Mouse (Mus musculus) midbrain, embryonic 16.5 days (tissue): Measurements from ENCODE around the gene Tceal8. TPM values are rescaled to one million over a fixed set of nuclear protein-coding genes. Genes with fewer than 3 reads are reported as not detected.
A peak's percentile ranks its signal among the peaks of the same experiment; 100 is the strongest.

ENCODE experiments used
- ATAC-seq: fragments of 200-750 bp; cut with Nextera tagmentation; 2 replicates; pipeline ENCODE4 v1.8.0; 2017; ENCODE audit warnings: moderate TSS enrichment
- H3K27ac ChIP-seq: fragments of 300-500 bp; sonication (generic); 2 replicates; pipeline ENCODE4 v1.5.1; 2014; ENCODE audit warnings: mild to moderate bottlenecking, low read length, mixed read lengths
- H3K27me3 ChIP-seq: fragments of 300-500 bp; sonication (generic); 2 replicates; pipeline ENCODE4 v1.6.1; 2014; ENCODE audit warnings: low read depth, low read length, mixed read lengths; ENCODE audit not compliant: control insufficient read depth, insufficient read depth
- H3K36me3 ChIP-seq: fragments of 300-500 bp; sonication (generic); 2 replicates; pipeline ENCODE4 v1.6.1; 2014; ENCODE audit warnings: mild to moderate bottlenecking, low read length, moderate library complexity, mixed read lengths; ENCODE audit not compliant: control insufficient read depth, insufficient read depth
- H3K4me1 ChIP-seq: fragments of 300-500 bp; sonication (generic); 2 replicates; pipeline ENCODE4 v1.6.1; 2014; ENCODE audit warnings: mild to moderate bottlenecking, low read length, mixed read lengths; ENCODE audit not compliant: control insufficient read depth, insufficient read depth
- H3K4me2 ChIP-seq: fragments of 300-500 bp; sonication (generic); 2 replicates; pipeline ENCODE4 v1.6.1; 2014; ENCODE audit warnings: mild to moderate bottlenecking, low read length, mixed read lengths
- H3K4me3 ChIP-seq: fragments of 300-500 bp; sonication (generic); 2 replicates; pipeline ENCODE4 v1.5.1; 2014; ENCODE audit warnings: low read depth, mild to moderate bottlenecking, low read length, moderate library complexity, mixed read lengths
- H3K9ac ChIP-seq: fragments of 300-500 bp; sonication (generic); 2 replicates; pipeline ENCODE4 v1.6.1; 2014; ENCODE audit warnings: low read depth, low read length, mixed read lengths
- H3K9me3 ChIP-seq: fragments of 300-500 bp; sonication (generic); replicated peaks from 2 replicates; pipeline ENCODE4 v1.6.1; 2014; ENCODE audit warnings: mild to moderate bottlenecking, low read length, mixed read lengths; ENCODE audit not compliant: control insufficient read depth, poor library complexity, severe bottlenecking
- WGBS: fragments of 180-500 bp; shearing (Covaris S2); extraction: QIAGEN DNeasy Blood & Tissue Kit; methylation state at CpG from one replicate; pipeline ENCODE4 v1.1.7; 2014; 5-methylcytosine and 5-hydroxymethylcytosine counted together
- polyA plus RNA-seq: library from polyadenylated mRNA; unstranded; fragments of >200 nt; fragmentation: Nextera tagmentation; extraction: Ambion mirVana; gene quantifications from 2 replicates; pipeline ENCODE4 v1.2.1, GENCODE M21; 2015

Tceal8 gene
- polyA plus RNA-seq, 1 experiment from 2014 or later: 125 TPM

- WGBS: 82% methylated on average over 16 of the region's 16 CpGs
- no peak for ATAC-seq
- Histone ChIP-seq H3K4me1 (no peaks in the 10 kb centered on the region), H3K9me3 (no peaks in the 10 kb centered on the region), H3K36me3 (no peaks in the 10 kb centered on the region), H3K27me3 (no peaks in the 10 kb centered on the region), H3K4me2 (no peak overlapping the region), H3K27ac (no peak overlapping the region), H3K4me3 (no peak overlapping the region), H3K9ac (no peak overlapping the region)
Observed at GRCm38 (mm10) chrX:136195193-136195944, 23.2 kb upstream of the Tceal8 start.

- 86% methylated on average over 1 of the region's 1 CpGs for whole genome bisulfite sequencing
- H3K4me2 ChIP-seq: no peak overlapping the region
- ATAC-seq: no peak
Observed at GRCm38 (mm10) chrX:136183107-136183506, 11.0 kb upstream of the Tceal8 start.

DNA sequence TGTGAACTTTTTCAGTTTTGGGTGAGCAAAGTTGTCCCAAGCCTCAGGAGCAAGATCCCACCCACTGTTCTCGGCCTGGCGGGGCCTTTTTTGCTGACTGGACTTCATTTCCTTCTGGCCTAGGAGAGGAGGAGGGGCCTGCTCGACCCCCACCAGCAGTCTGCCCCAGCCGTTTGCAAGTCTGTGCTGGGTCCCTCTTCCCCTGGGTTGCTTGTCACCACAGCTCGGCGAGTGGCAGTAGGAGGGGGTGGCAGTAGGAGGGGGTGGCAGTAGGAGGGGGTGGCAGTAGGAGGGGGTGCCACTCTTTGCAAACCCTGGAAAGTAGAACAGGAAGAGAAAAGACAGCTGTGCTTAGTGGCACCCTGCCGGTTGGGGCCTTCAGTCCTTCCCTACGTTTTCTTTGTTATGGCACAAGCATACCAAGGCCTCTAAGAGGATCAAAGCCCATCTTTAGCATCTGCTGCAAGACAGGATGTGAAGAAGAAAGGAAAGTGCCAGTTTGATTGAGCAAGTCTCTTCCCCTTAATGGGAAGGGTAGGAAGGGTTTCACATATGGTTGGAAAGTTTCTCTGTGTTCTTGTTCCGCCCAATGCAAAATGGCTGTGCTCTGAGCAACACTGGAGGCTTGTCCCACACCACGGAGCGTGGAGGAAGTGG, 8.9 kb upstream of the Tceal8 start:
- Histone ChIP-seq H3K27ac (no peak overlapping the region), H3K27me3 (0 out of 2 replicates have a peak, but pooled peaks cover 3% of the 10 kb centered on the region), H3K9me3 (no peaks in the 10 kb centered on the region), H3K4me3 (no peak overlapping the region), H3K4me1 (no peaks in the 10 kb centered on the region), H3K4me2 (no peak overlapping the region), H3K9ac (no peak overlapping the region), H3K36me3 (no peaks in the 10 kb centered on the region)
- WGBS: 17% methylated on average over 11 of the region's 11 CpGs
- no peak for ATAC-seq

More at GRCm38 (mm10) chrX:136183107-136183506, 11.0 kb upstream of the Tceal8 start:
- Histone ChIP-seq H3K9me3 (no peaks in the 10 kb centered on the region), H3K27ac (no peak overlapping the region), H3K27me3 (0 out of 2 replicates have a peak, but pooled peaks cover 3% of the 10 kb centered on the region), H3K4me1 (no peaks in the 10 kb centered on the region), H3K36me3 (no peaks in the 10 kb centered on the region), H3K9ac (no peak overlapping the region), H3K4me3 (no peak overlapping the region)

DNA sequence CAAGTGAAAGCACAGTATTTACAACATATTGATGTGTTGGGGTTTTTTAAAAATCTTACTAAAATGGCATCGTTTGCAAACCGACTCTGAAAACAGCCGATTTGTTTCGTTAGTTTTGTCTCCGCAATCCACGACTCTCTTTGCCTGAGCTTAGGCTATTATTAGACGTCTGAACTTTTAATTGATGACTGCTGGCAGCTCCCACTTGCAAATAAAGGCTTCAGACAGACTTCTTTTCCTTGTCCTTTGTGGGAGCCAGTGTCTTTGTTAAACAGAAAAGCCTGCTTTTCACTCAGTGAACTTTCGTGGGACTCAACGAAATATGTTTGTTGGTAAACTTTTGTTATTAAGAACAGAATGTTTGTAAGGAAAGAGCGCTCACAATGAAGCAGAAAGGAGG, 644 bp upstream of the Tceal8 start:
- WGBS: 21% methylated on average over 10 of the region's 10 CpGs
- Histone ChIP-seq H3K36me3 (no peaks in the 10 kb centered on the region), H3K9me3 (no peaks in the 10 kb centered on the region), H3K4me3 (peak overlapping the region; percentile 56), H3K9ac (0 out of 2 replicates have a peak overlapping the region, but pooled peaks have one; percentile 31), H3K4me2 (peak overlapping the region; percentile 62), H3K27me3 (no peaks in the 10 kb centered on the region), H3K27ac (peak overlapping the region; percentile 84; the same call in 1 of the 2 replicates), H3K4me1 (no peaks in the 10 kb centered on the region)
- no peak for ATAC-seq

- Histone ChIP-seq H3K27me3 (no peaks in the 10 kb centered on the region), H3K4me2 (peak overlapping the region; percentile 62), H3K4me3 (peak overlapping the region; percentile 56), H3K4me1 (no peaks in the 10 kb centered on the region), H3K27ac (peak overlapping the region; percentile 84), H3K9me3 (no peaks in the 10 kb centered on the region), H3K9ac (peak overlapping the region; percentile 67), H3K36me3 (no peaks in the 10 kb centered on the region)
- WGBS: 19% methylated on average over 24 of the region's 24 CpGs
- peak; percentile 87 for ATAC-seq
Observed at GRCm38 (mm10) chrX:136171189-136172117, 689 bp downstream of the Tceal8 start.

DNA sequence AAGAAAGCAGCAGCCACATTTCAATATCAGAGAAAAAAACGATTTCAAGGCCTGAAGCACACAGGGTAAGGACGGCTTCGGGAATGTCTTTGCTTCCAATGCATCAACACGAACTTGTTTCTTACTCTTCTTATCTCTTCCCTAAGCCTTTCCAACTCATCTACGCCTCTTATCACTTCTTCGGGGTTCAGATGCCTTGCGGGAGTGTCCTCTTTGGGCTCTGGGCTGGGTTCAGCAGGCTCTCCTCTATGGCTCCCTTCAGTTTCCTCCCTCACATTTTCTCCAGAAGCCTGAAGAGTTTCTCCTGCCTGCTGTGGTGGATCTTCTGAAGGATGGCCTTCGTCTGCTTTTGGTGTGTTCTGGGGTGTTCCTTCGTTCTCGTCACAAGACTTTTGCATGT, 1.5 kb downstream of the Tceal8 start:
- no peak overlapping the region for H3K27ac ChIP-seq

DNA sequence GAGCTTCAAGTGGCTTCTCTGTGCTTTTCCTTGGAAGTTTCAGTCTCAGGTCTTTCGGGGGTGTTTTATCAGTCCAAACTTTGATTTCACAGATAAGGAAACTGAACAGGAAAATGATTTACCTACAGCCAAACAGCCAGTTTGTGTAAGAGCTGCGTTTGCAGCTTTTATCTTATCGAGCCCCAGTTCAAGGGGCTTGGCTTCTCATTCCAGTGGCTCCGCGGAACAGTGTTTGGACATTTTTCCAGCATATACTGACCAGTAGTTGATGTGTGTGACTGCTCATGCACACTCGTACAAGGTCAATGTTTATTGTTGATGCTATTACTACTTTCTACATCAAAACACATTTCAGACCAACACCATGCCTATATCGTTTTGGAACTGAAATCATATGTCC, 27.9 kb downstream of the Tceal8 start:
- H3K27ac ChIP-seq: no peak overlapping the region
- no peaks in the 10 kb centered on the region for H3K27me3 ChIP-seq
- no peaks in the 10 kb centered on the region for H3K36me3 ChIP-seq
- H3K4me1 ChIP-seq: no peaks in the 10 kb centered on the region
- H3K4me2 ChIP-seq: no peak overlapping the region
- WGBS: 85% methylated on average over 7 of the region's 7 CpGs
- H3K9me3 ChIP-seq: no peaks in the 10 kb centered on the region
- no peak overlapping the region for H3K9ac ChIP-seq
- ATAC-seq: no peak
- H3K4me3 ChIP-seq: no peak overlapping the region

More for the DNA sequence above, 1.5 kb downstream of the Tceal8 start:
- no peaks in the 10 kb centered on the region for H3K27me3 ChIP-seq
- H3K36me3 ChIP-seq: no peaks in the 10 kb centered on the region
- H3K4me3 ChIP-seq: peak overlapping the region; percentile 56
- ATAC-seq: no peak
- WGBS: 60% methylated on average over 10 of the region's 10 CpGs
- H3K4me2 ChIP-seq: peak overlapping the region; percentile 62
- no peak overlapping the region for H3K9ac ChIP-seq
- H3K9me3 ChIP-seq: no peaks in the 10 kb centered on the region
- no peaks in the 10 kb centered on the region for H3K4me1 ChIP-seq

- Histone ChIP-seq H3K4me1 (no peaks in the 10 kb centered on the region), H3K4me2 (no peak overlapping the region), H3K4me3 (no peak overlapping the region), H3K36me3 (no peaks in the 10 kb centered on the region), H3K9me3 (no peaks in the 10 kb centered on the region), H3K27me3 (no peaks in the 10 kb centered on the region), H3K9ac (no peak overlapping the region), H3K27ac (no peak overlapping the region)
- ATAC-seq: no peak
- 82% methylated on average over 2 of the region's 2 CpGs for WGBS
Observed at GRCm38 (mm10) chrX:136143711-136144110, 28.4 kb downstream of the Tceal8 start.
